Mouse (Mus musculus) lung, embryonic 16.5 days (tissue): ENCODE data around the gene Rasgrp3. TPM values are rescaled to one million over a fixed set of nuclear protein-coding genes. Genes with fewer than 3 reads are reported as not detected.

Experiments
- ATAC-seq: fragments of 200-750 bp; cut with Nextera tagmentation; 2 replicates; pipeline ENCODE4 v1.8.0; 2017; ENCODE audit warnings: low read depth, mild to moderate bottlenecking, moderate library complexity
- H3K27ac ChIP-seq: fragments of 300-500 bp; sonication (generic); 2 replicates; pipeline ENCODE4 v1.5.1; 2014; ENCODE audit warnings: mild to moderate bottlenecking, control low read depth, low read length
- H3K27me3 ChIP-seq: fragments of 300-500 bp; sonication (generic); 2 replicates; pipeline ENCODE4 v1.6.1; 2014; ENCODE audit warnings: low read depth, low read length, mixed read lengths; ENCODE audit not compliant: control insufficient read depth, insufficient read depth
- H3K36me3 ChIP-seq: fragments of 300-500 bp; sonication (generic); 2 replicates; pipeline ENCODE4 v1.6.1; 2014; ENCODE audit warnings: low read length; ENCODE audit not compliant: control insufficient read depth, insufficient read depth
- H3K4me1 ChIP-seq: fragments of 300-500 bp; sonication (generic); replicated peaks from 2 replicates; pipeline ENCODE4 v1.6.1; 2014; ENCODE audit warnings: low read length, mixed read lengths; ENCODE audit not compliant: control insufficient read depth, insufficient read depth
- H3K4me2 ChIP-seq: fragments of 300-500 bp; sonication (generic); 2 replicates; pipeline ENCODE4 v1.6.1; 2014; ENCODE audit warnings: low read depth, low read length, control low read depth
- H3K4me3 ChIP-seq: fragments of 300-500 bp; sonication (generic); 2 replicates; pipeline ENCODE4 v1.5.1; 2014; ENCODE audit warnings: mild to moderate bottlenecking, low read length, control low read depth
- H3K9ac ChIP-seq: fragments of 300-500 bp; sonication (generic); 2 replicates; pipeline ENCODE4 v1.6.1; 2014; ENCODE audit warnings: low read length, control low read depth
- H3K9me3 ChIP-seq: fragments of 300-500 bp; sonication (generic); 2 replicates; pipeline ENCODE4 v1.6.1; 2016; ENCODE audit warnings: low read length; ENCODE audit not compliant: control insufficient read depth
- WGBS: fragments of 180-500 bp; shearing (Covaris S2); extraction: QIAGEN DNeasy Blood & Tissue Kit; methylation state at CpG from one replicate; pipeline ENCODE4 v1.1.7; 2014; 5-methylcytosine and 5-hydroxymethylcytosine counted together
- polyA plus RNA-seq: library from polyadenylated mRNA; unstranded; fragments of >200 nt; fragmentation: Nextera tagmentation; extraction: Ambion mirVana; gene quantifications from 2 replicates; pipeline ENCODE4 v1.2.1, GENCODE M21; 2015

Rasgrp3 gene
- polyA plus RNA-seq, 1 experiment from 2014 or later, result 34.3 TPM

DNA sequence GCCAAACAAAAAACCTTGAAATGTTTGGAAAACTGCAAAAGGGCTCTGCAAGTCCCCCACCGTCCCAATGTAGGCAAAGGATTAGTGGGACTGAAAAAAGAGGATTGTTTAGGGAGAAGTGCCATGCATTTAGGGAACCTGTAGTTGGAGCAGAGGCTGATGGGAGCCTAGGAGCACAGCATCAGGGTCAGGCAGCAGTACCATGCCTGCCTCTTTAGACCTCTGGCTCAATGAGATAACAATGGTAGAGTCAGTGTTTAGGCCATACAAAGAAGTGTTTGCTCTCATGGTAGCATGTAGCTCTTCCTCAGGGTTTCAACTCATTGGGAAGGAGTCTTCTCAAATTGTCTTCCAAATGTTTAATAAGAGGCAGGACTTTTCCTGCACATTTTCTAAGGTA is 40.3 kb downstream of the Rasgrp3 start:
- Histone ChIP-seq H3K4me1 (peaks cover 8% of the 10 kb centered on the region), H3K4me3 (no peak overlapping the region), H3K36me3 (no peaks in the 10 kb centered on the region), H3K9ac (no peak overlapping the region), H3K27me3 (no peaks in the 10 kb centered on the region), H3K4me2 (no peak overlapping the region), H3K27ac (no peak overlapping the region), H3K9me3 (no peaks in the 10 kb centered on the region)
- ATAC-seq, result no peak
- 56% methylated on average over 1 of the region's 1 CpGs for WGBS

DNA sequence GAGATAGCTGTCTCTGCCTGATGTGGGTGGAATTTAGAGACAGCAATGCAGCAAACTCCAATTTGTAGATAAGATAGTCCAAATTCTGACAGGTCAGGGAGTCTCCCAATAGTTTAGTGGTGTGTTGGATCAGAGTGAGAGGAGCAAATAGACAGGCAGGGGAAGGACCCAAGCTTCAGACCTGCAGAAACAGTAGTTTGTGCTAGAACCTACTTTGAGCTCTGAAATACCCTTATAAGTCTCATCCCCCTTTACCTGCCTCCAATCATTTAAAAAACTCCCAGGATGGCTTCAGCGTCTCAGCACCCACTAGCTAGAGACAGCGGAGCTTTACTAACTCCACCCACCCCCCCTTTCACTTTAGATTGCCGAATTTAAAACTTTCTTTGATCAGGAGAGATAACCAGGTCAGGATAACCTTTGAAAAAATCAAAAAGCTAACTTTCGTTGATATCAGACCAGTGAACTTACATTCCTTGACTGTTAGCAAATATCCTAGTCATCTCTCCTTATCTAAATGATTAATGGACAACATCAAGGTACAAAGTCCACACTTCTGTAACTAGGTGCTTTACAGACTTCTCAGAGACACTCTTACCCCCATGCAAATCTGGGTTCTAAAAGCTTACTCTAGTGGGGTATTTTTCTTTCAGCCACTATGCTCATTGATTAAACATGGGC is 41.2 kb downstream of the Rasgrp3 start:
- Histone ChIP-seq H3K4me3 (no peak overlapping the region), H3K4me1 (peaks cover 8% of the 10 kb centered on the region), H3K9me3 (no peaks in the 10 kb centered on the region), H3K4me2 (no peak overlapping the region), H3K27ac (no peak overlapping the region), H3K9ac (no peak overlapping the region), H3K36me3 (no peaks in the 10 kb centered on the region), H3K27me3 (no peaks in the 10 kb centered on the region)
- WGBS, result 18% methylated on average over 4 of the region's 4 CpGs
- no peak for ATAC-seq

DNA sequence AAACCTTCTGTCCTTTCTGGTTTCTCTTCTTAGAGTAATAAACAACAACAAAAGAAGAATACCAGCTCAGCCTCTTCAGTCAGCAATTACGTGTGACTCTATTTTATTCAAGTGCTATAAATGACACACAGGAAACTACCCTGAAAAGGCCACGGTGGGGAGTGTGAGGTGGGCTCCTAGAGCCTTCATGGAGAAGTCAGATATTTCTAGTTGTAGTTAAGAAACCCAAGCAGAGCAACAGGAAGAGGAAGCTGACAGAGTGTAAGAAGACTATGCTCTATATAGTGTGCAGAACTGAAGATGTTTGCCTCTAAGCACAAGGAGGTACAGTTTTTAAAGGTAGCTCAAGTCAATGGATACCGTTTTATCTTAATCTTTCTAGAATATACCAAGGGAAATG is 42.0 kb downstream of the Rasgrp3 start:
- Histone ChIP-seq H3K4me1 (peaks cover 3% of the 10 kb centered on the region), H3K4me3 (no peak overlapping the region), H3K27ac (no peak overlapping the region), H3K27me3 (no peaks in the 10 kb centered on the region), H3K4me2 (no peak overlapping the region), H3K36me3 (no peaks in the 10 kb centered on the region), H3K9ac (no peak overlapping the region), H3K9me3 (no peaks in the 10 kb centered on the region)
- 57% methylated on average over 3 of the region's 3 CpGs for WGBS
- ATAC-seq, result no peak

DNA sequence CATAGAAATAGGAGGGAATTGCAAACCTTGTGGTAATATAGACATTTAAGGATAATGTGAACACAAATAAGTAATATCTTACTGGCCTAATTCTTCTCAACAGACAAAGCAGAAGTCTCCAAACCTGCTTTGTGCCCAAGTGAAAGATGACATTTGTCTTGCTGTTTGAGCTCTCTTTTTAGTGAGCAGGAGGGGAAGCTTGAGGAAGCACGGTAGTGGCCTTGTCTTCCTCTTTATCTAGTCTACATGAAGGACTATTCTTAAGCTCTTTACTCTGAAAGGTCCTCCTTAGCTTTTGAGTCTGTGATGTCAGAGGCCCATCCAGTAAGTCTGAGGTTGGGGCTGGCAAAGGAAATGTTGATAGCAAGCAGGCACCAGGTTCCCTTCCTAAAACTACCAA is 43.1 kb downstream of the Rasgrp3 start:
- Histone ChIP-seq H3K27ac (no peak overlapping the region), H3K9ac (no peak overlapping the region), H3K4me3 (no peak overlapping the region), H3K9me3 (no peaks in the 10 kb centered on the region), H3K4me1 (no peaks in the 10 kb centered on the region), H3K4me2 (no peak overlapping the region), H3K27me3 (no peaks in the 10 kb centered on the region), H3K36me3 (no peaks in the 10 kb centered on the region)
- no peak for ATAC-seq
- WGBS, result 52% methylated on average over 1 of the region's 1 CpGs

DNA sequence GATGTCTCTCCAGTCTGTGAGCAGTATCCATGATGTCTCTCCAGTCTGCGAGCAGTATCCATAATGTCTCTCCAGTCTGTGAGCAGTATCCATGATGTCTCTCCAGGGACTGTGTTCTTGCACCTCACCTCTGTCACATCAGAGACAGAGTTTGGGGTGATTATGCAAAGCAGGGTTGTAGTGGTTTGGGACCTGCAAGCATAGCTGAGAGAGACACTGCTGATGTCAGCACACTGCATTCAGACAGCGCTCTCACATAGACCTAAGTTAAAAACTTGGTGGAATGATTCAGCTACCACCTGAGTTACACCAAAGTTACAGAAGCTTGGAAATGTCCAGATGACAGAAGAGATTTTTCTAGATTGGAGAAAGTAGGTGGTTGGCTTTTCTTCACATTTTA is 44.0 kb downstream of the Rasgrp3 start:
- Histone ChIP-seq H3K4me2 (no peak overlapping the region), H3K4me3 (no peak overlapping the region), H3K36me3 (no peaks in the 10 kb centered on the region), H3K27me3 (no peaks in the 10 kb centered on the region), H3K4me1 (no peaks in the 10 kb centered on the region), H3K9me3 (no peaks in the 10 kb centered on the region), H3K27ac (no peak overlapping the region), H3K9ac (no peak overlapping the region)
- WGBS, result 93% methylated on average over 2 of the region's 2 CpGs
- no peak for ATAC-seq

DNA sequence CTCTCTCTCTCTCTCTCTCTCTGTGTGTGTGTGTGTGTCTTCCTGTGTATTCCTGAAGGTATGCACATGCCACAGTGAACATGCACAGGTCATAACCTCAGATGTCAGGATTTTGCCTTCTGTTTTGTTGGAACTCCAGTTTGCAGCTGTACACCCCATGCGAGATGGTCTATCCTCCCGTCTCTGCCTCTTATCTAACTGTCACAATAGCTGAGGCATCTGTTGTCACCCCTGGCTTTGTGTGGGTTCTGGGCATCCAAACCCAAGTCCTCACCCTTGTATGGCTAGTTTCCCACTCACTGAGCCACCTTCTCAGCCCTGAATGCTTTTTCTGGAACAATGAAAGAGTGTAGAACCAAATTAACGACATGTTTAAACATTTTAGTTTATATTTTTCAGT is 44.7 kb downstream of the Rasgrp3 start:
- Histone ChIP-seq H3K4me2 (no peak overlapping the region), H3K9ac (no peak overlapping the region), H3K4me1 (no peaks in the 10 kb centered on the region), H3K36me3 (no peaks in the 10 kb centered on the region), H3K9me3 (no peaks in the 10 kb centered on the region), H3K27ac (no peak overlapping the region), H3K4me3 (no peak overlapping the region), H3K27me3 (no peaks in the 10 kb centered on the region)
- no peak for ATAC-seq
- WGBS, result 59% methylated on average over 3 of the region's 3 CpGs

DNA sequence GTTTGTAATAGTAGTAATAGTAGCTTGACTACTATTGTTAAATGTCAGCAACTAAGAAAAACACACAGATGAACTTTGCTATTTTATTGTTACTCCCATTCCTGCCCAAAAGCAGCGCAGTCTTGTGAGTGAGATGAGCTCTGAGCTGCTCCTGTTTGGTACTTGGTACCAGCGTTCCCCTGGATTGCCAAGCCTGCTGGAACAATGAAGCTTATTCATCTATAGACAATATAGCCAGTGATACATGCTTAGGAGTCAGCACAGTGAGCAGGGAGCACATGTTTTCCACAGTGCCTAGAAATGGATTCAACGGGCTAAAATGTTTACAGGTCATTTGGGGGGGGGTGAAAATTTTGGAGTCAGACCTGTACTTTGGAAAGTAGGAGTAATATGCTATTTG is 50.5 kb downstream of the Rasgrp3 start:
- no peak for ATAC-seq
- H3K4me2 ChIP-seq, result no peak overlapping the region
- H3K9ac ChIP-seq, result no peak overlapping the region
- H3K36me3 ChIP-seq, result no peaks in the 10 kb centered on the region
- no peaks in the 10 kb centered on the region for H3K27me3 ChIP-seq
- 70% methylated on average over 3 of the region's 3 CpGs for WGBS
- no peaks in the 10 kb centered on the region for H3K4me1 ChIP-seq
- no peak overlapping the region for H3K4me3 ChIP-seq
- H3K27ac ChIP-seq, result no peak overlapping the region
- no peaks in the 10 kb centered on the region for H3K9me3 ChIP-seq

DNA sequence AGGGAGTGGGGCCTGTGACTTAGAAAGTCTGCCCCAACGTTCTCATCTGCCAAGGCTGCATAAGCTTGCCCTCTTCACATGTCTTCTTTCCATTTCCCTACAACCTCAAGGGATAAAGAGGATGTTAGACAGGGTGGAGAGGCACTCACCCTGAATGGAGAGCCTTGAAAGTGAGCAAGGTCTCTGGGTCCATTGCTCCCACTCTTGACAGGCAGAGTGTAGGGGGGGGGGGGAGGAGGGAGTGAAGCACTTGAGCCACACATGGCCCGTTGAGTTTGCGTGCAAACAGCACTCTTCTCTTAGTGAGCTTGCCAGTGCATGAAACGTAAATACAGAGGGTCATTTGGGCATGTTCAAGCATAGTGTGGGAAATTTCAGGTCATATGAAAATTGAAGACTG is 59.5 kb downstream of the Rasgrp3 start:
- WGBS, result 48% methylated on average over 4 of the region's 4 CpGs
- ATAC-seq, result peak; percentile 64

DNA sequence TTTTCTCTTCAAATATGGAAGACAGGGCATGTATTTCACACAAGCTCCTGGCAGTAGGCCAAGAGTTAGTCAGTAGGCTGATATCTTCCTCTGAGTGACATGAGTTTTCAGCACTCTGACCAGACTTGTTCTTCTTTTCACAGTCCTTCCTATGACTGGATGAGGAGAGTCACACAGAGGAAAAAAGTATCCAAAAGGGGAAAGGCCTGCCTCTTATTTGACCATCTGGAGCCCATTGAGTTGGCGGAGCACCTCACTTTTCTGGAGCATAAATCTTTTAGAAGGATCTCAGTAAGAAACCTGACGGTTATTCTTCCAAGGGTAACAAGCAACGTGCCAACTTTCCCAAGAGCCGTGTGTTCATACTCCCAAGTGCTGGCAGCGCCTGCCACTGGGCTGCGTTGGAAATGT is 62.5 kb downstream of the Rasgrp3 start:
- H3K36me3 ChIP-seq, result no peaks in the 10 kb centered on the region
- 89% methylated on average over 6 of the region's 6 CpGs for WGBS
- H3K27me3 ChIP-seq, result no peaks in the 10 kb centered on the region
- ATAC-seq, result no peak
- no peak overlapping the region for H3K9ac ChIP-seq
- no peak overlapping the region for H3K27ac ChIP-seq
- H3K4me1 ChIP-seq, result no peaks in the 10 kb centered on the region
- H3K4me2 ChIP-seq, result no peak overlapping the region
- no peak overlapping the region for H3K4me3 ChIP-seq
- no peaks in the 10 kb centered on the region for H3K9me3 ChIP-seq

More for the DNA sequence above, 59.5 kb downstream of the Rasgrp3 start:
- Histone ChIP-seq H3K4me2 (no peak overlapping the region), H3K27me3 (no peaks in the 10 kb centered on the region), H3K4me1 (no peaks in the 10 kb centered on the region), H3K9me3 (no peaks in the 10 kb centered on the region), H3K9ac (no peak overlapping the region), H3K4me3 (no peak overlapping the region), H3K36me3 (no peaks in the 10 kb centered on the region), H3K27ac (no peak overlapping the region)

DNA sequence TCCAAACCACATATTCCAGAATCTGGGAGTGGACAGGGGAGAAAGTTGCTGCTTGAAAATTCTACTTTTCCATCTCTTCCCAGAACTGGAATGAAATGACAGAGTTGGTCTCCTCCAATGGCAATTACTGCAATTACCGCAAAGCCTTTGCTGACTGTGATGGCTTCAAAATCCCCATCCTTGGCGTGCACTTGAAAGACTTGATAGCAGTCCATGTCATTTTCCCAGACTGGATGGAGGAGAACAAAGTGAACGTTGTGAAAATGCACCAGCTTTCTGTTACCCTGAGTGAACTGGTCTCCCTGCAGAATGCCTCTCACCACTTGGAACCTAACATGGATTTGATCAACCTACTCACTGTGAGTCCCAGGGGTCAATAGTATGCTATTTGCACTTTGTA is 67.3 kb downstream of the Rasgrp3 start:
- Histone ChIP-seq H3K27ac (no peak overlapping the region), H3K36me3 (no peaks in the 10 kb centered on the region), H3K27me3 (no peaks in the 10 kb centered on the region), H3K9me3 (no peaks in the 10 kb centered on the region), H3K4me3 (no peak overlapping the region), H3K4me2 (no peak overlapping the region), H3K9ac (no peak overlapping the region), H3K4me1 (no peaks in the 10 kb centered on the region)
- no peak for ATAC-seq
- WGBS, result 87% methylated on average over 3 of the region's 3 CpGs
